Comparison of ENCODE assay signal across 31 mouse cellular contexts in the genomic region with DNA sequence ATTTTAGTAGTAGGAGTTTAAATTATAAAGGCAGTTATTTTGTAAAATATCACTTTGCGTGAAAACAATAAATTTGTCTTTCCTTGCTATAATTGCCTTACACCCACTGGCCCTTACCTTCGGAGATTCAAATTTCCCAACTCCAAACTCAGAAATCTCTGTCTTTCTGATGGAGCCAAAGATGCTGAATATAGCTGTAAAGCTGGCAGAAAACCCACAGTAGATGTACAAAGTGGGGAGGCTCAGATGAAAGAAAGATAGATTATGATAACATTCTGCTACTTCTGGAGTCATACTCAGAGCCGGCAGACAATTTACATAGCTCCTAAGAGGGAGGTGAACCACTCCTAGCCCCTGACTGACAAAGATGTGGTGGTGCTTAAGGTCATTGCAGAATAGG. TPM values are rescaled to one million over a fixed set of nuclear protein-coding genes. Genes with fewer than 3 reads are reported as not detected.
"Had no signal": no experiment of that assay in that cellular context is flagged by ENCODE, and none has a peak within 500 bp of the region (broad histone marks: within the 10 kb centered on the region; RNA-seq: fewer than 3 reads in every experiment).

No protein-coding gene starts in this region.

- H3K9ac ChIP-seq: embryonic facial prominence, embryonic 12.5 days; embryonic facial prominence, embryonic 13.5 days; embryonic facial prominence, embryonic 15.5 days; forebrain, embryonic 12.5 days; forebrain, embryonic 13.5 days; forebrain, embryonic 15.5 days; forebrain, postnatal 0 days had no signal

- H3K27ac ChIP-seq: embryonic facial prominence, embryonic 10.5 days; embryonic facial prominence, embryonic 12.5 days; embryonic facial prominence, embryonic 13.5 days; embryonic facial prominence, embryonic 15.5 days; forebrain, embryonic 10.5 days; forebrain, embryonic 12.5 days; forebrain, embryonic 13.5 days; forebrain, embryonic 15.5 days; gastrocnemius, adult 2 months; heart, adult 2 months had no signal

- H3K4me1 ChIP-seq: embryonic facial prominence, embryonic 10.5 days; embryonic facial prominence, embryonic 12.5 days; embryonic facial prominence, embryonic 13.5 days; embryonic facial prominence, embryonic 15.5 days; forebrain, embryonic 10.5 days; forebrain, embryonic 12.5 days; forebrain, embryonic 13.5 days; forebrain, embryonic 15.5 days had no signal

- H3K36me3 ChIP-seq: embryonic facial prominence, embryonic 10.5 days; embryonic facial prominence, embryonic 12.5 days; embryonic facial prominence, embryonic 13.5 days; embryonic facial prominence, embryonic 15.5 days; forebrain, embryonic 10.5 days; forebrain, embryonic 12.5 days; forebrain, embryonic 15.5 days had no signal

- H3K9me3 ChIP-seq: embryonic facial prominence, embryonic 10.5 days; embryonic facial prominence, embryonic 12.5 days; embryonic facial prominence, embryonic 13.5 days; embryonic facial prominence, embryonic 15.5 days; forebrain, embryonic 10.5 days; forebrain, embryonic 12.5 days; forebrain, embryonic 13.5 days; forebrain, embryonic 15.5 days had no signal

- ATAC-seq: forebrain, embryonic 13.5 days; forebrain, embryonic 14.5 days; forebrain, embryonic 15.5 days; forebrain, embryonic 16.5 days; forebrain, postnatal 0 days had no signal

- H3K4me2 ChIP-seq: embryonic facial prominence, embryonic 12.5 days; embryonic facial prominence, embryonic 13.5 days; embryonic facial prominence, embryonic 15.5 days; forebrain, embryonic 12.5 days; forebrain, embryonic 13.5 days; forebrain, embryonic 15.5 days had no signal

- DNase-seq: cerebellum, adult 2 months; cerebellum, adult 8-10 months; cerebellum, adult 9-10 months; cerebellum, adult 9-11 months; cerebellum, postnatal 10 days; cerebellum, postnatal 14 days; cerebellum, postnatal 25 days; cerebellum, postnatal 36 days; embryo, embryonic 11 days; forebrain, postnatal 0 days; gastrocnemius, adult 2 months; gastrocnemius, postnatal 10 days; gastrocnemius, postnatal 14 days; gastrocnemius, postnatal 25 days; gastrocnemius, postnatal 36 days; heart, adult 11 months; heart, adult 18-20 months; heart, adult 2 months had no signal

- H3K27me3 ChIP-seq: embryonic facial prominence, embryonic 12.5 days; embryonic facial prominence, embryonic 13.5 days; embryonic facial prominence, embryonic 15.5 days; forebrain, embryonic 12.5 days; forebrain, embryonic 13.5 days; forebrain, embryonic 15.5 days had no signal

- H3K4me3 ChIP-seq: embryonic facial prominence, embryonic 10.5 days; embryonic facial prominence, embryonic 12.5 days; embryonic facial prominence, embryonic 13.5 days; embryonic facial prominence, embryonic 15.5 days; erythroblast, embryonic 14.5 days; forebrain, embryonic 10.5 days; forebrain, embryonic 12.5 days; forebrain, embryonic 13.5 days; forebrain, embryonic 15.5 days; gastrocnemius, adult 2 months; heart, adult 2 months had no signal

RNA-seq across cellular contexts. Expression of a gene that starts 15.8 kb away (rescaled TPM):
- total RNA-seq: common myeloid progenitor, adult 5-6 weeks; granulocyte monocyte progenitor cell, adult 5-6 weeks had no signal
- polyA plus RNA-seq: erythroblast, embryonic 14.5 days had no signal
